Mouse (Mus musculus) lung, postnatal 36 days (tissue): ENCODE results near the gene Bbip1.
A peak's percentile ranks its signal among the peaks of the same experiment; 100 is the strongest.
"Not testable (repeated sequence)": the region's sequence is repeated elsewhere in the genome, so short reads cannot be mapped to it uniquely, and the experiment has no call there.

ENCODE experiments used
- DNase-seq: peaks from one replicate; pipeline ENCODE4 v3.0.0; 2022; ENCODE audit warnings: mixed read lengths

The Bbip1 gene

GRCm38 (mm10) chr19:53943802-53944785, at the start of gene Bbip1, which contains the start of gene Shoc2:
Gene Bbip1 (minus strand): TSS chr19:53944627.
Gene Shoc2 (plus strand): TSS chr19:53944306.
- DNase-seq: peak; percentile 100

- no peak for DNase-seq
Observed at GRCm38 (mm10) chr19:53993860-53994259, 49.4 kb upstream of the Bbip1 start.

GRCm38 (mm10) chr19:53990538-53990937, 46.1 kb upstream of the Bbip1 start:
- DNase-seq: no peak

GRCm38 (mm10) chr19:53984628-53985027, 40.2 kb upstream of the Bbip1 start:
- DNase-seq: no peak

- peak; percentile 39 for DNase-seq
Observed at GRCm38 (mm10) chr19:53983336-53983735, 38.9 kb upstream of the Bbip1 start.

- no peak for DNase-seq
Observed at GRCm38 (mm10) chr19:53982041-53982440, 37.6 kb upstream of the Bbip1 start.

GRCm38 (mm10) chr19:53973656-53974055, 29.2 kb upstream of the Bbip1 start:
- no peak for DNase-seq

GRCm38 (mm10) chr19:53971938-53972337, 27.5 kb upstream of the Bbip1 start:
- no peak for DNase-seq

- no peak for DNase-seq
Observed at GRCm38 (mm10) chr19:53969226-53969625, 24.8 kb upstream of the Bbip1 start.

GRCm38 (mm10) chr19:53964910-53965633, 20.6 kb upstream of the Bbip1 start:
- DNase-seq: no peak

- DNase-seq: not testable (repeated sequence)
Observed at GRCm38 (mm10) chr19:53964347-53964746, 19.9 kb upstream of the Bbip1 start.

GRCm38 (mm10) chr19:53962511-53962910, 18.1 kb upstream of the Bbip1 start:
- DNase-seq: no peak

- DNase-seq: no peak
Observed at GRCm38 (mm10) chr19:53957513-53957912, 13.1 kb upstream of the Bbip1 start.

GRCm38 (mm10) chr19:53945171-53946042, 980 bp upstream of the Bbip1 start:
- DNase-seq: peak; percentile 58

- no peak for DNase-seq
Observed at GRCm38 (mm10) chr19:53944786-53945169, 351 bp upstream of the Bbip1 start.

- no peak for DNase-seq
Observed at GRCm38 (mm10) chr19:53942342-53942741, 2.1 kb downstream of the Bbip1 start.

GRCm38 (mm10) chr19:53941139-53941538, 3.3 kb downstream of the Bbip1 start:
- no peak for DNase-seq

- DNase-seq: no peak
Observed at GRCm38 (mm10) chr19:53939467-53939866, 5.0 kb downstream of the Bbip1 start.

GRCm38 (mm10) chr19:53934046-53934445, 10.4 kb downstream of the Bbip1 start:
- no peak for DNase-seq

- DNase-seq: no peak
Observed at GRCm38 (mm10) chr19:53933050-53933449, 11.4 kb downstream of the Bbip1 start.

GRCm38 (mm10) chr19:53929218-53929617, 15.2 kb downstream of the Bbip1 start:
- no peak for DNase-seq

GRCm38 (mm10) chr19:53926705-53927104, 17.7 kb downstream of the Bbip1 start:
- no peak for DNase-seq

GRCm38 (mm10) chr19:53925338-53925751, 19.1 kb downstream of the Bbip1 start:
- DNase-seq: peak; percentile 66
